Mouse (Mus musculus): ENCODE data around the gene Evl. TPM values are rescaled to one million over a fixed set of nuclear protein-coding genes. Genes with fewer than 3 reads are reported as not detected.
A peak's percentile ranks its signal among the peaks of the same experiment; 100 is the strongest.

Evl gene
- polyA plus RNA-seq, 1 experiment from 2014 or later: 41.6 TPM

- no peak for ATAC-seq (ENCODE audit: low read depth)
- H3K27me3 ChIP-seq (ENCODE audit: control insufficient read depth, insufficient read depth, low read depth, low read length): no peaks in the 10 kb centered on the region
- no peaks in the 10 kb centered on the region for H3K36me3 ChIP-seq (ENCODE audit: control insufficient read depth, insufficient read depth, low read length)
- WGBS: 60% methylated on average over 12 of the region's 12 CpGs
- H3K9me3 ChIP-seq (ENCODE audit: control insufficient read depth, low read length): no peaks in the 10 kb centered on the region
- no peak overlapping the region for H3K4me2 ChIP-seq (ENCODE audit: low read depth, low read length)
- no peak overlapping the region for H3K9ac ChIP-seq (ENCODE audit: low read length)
- H3K4me1 ChIP-seq (replicated peaks; ENCODE audit: control insufficient read depth, insufficient read depth, low read length): peaks cover 8% of the 10 kb centered on the region
- no peak overlapping the region for H3K4me3 ChIP-seq (ENCODE audit: low read length)
- H3K27ac ChIP-seq (ENCODE audit: low read length): no peak overlapping the region
These were observed 51.2 kb downstream of the Evl start for GRCm38 (mm10) chr12:108605521-108606281.

GRCm38 (mm10) chr12:108606321-108606720 is 51.8 kb downstream of the Evl start:
- H3K4me1 ChIP-seq (replicated peaks; ENCODE audit: control insufficient read depth, insufficient read depth, low read length): peaks cover 8% of the 10 kb centered on the region
- ATAC-seq (ENCODE audit: low read depth): no peak
- no peaks in the 10 kb centered on the region for H3K36me3 ChIP-seq (ENCODE audit: control insufficient read depth, insufficient read depth, low read length)
- WGBS: 72% methylated on average over 7 of the region's 7 CpGs
- H3K9ac ChIP-seq (ENCODE audit: low read length): no peak overlapping the region
- no peak overlapping the region for H3K4me2 ChIP-seq (ENCODE audit: low read depth, low read length)
- H3K9me3 ChIP-seq (ENCODE audit: control insufficient read depth, low read length): no peaks in the 10 kb centered on the region
- no peak overlapping the region for H3K27ac ChIP-seq (ENCODE audit: low read length)
- no peaks in the 10 kb centered on the region for H3K27me3 ChIP-seq (ENCODE audit: control insufficient read depth, insufficient read depth, low read depth, low read length)
- H3K4me3 ChIP-seq (ENCODE audit: low read length): no peak overlapping the region

- Histone ChIP-seq H3K9ac (ENCODE audit: low read length) (no peak overlapping the region), H3K36me3 (ENCODE audit: control insufficient read depth, insufficient read depth, low read length) (no peaks in the 10 kb centered on the region), H3K4me2 (ENCODE audit: low read depth, low read length) (no peak overlapping the region), H3K27me3 (ENCODE audit: control insufficient read depth, insufficient read depth, low read depth, low read length) (no peaks in the 10 kb centered on the region), H3K9me3 (ENCODE audit: control insufficient read depth, low read length) (no peaks in the 10 kb centered on the region), H3K4me1 (replicated peaks; ENCODE audit: control insufficient read depth, insufficient read depth, low read length) (peaks cover 19% of the 10 kb centered on the region), H3K27ac (ENCODE audit: low read length) (peak overlapping the region; percentile 67; the same call in 1 of the 2 replicates), H3K4me3 (ENCODE audit: low read length) (no peak overlapping the region)
- WGBS: 70% methylated on average over 3 of the region's 3 CpGs
- no peak for ATAC-seq (ENCODE audit: low read depth)
These were observed 54.9 kb downstream of the Evl start for GRCm38 (mm10) chr12:108609446-108609845.

- Histone ChIP-seq H3K4me2 (ENCODE audit: low read depth, low read length) (no peak overlapping the region), H3K9me3 (ENCODE audit: control insufficient read depth, low read length) (no peaks in the 10 kb centered on the region), H3K27ac (ENCODE audit: low read length) (peak overlapping the region; percentile 40; the same call in 1 of the 2 replicates), H3K27me3 (ENCODE audit: control insufficient read depth, insufficient read depth, low read depth, low read length) (no peaks in the 10 kb centered on the region), H3K36me3 (ENCODE audit: control insufficient read depth, insufficient read depth, low read length) (no peaks in the 10 kb centered on the region), H3K4me1 (replicated peaks; ENCODE audit: control insufficient read depth, insufficient read depth, low read length) (peaks cover 18% of the 10 kb centered on the region), H3K4me3 (ENCODE audit: low read length) (no peak overlapping the region), H3K9ac (ENCODE audit: low read length) (no peak overlapping the region)
- WGBS: 49% methylated on average over 4 of the region's 4 CpGs
- ATAC-seq (ENCODE audit: low read depth): peak; percentile 89
These were observed 55.7 kb downstream of the Evl start for GRCm38 (mm10) chr12:108610255-108610654.

GRCm38 (mm10) chr12:108613081-108613480 is 58.6 kb downstream of the Evl start:
- Histone ChIP-seq H3K27ac (ENCODE audit: low read length) (no peak overlapping the region), H3K4me3 (ENCODE audit: low read length) (no peak overlapping the region), H3K36me3 (ENCODE audit: control insufficient read depth, insufficient read depth, low read length) (no peaks in the 10 kb centered on the region), H3K9ac (ENCODE audit: low read length) (no peak overlapping the region), H3K27me3 (ENCODE audit: control insufficient read depth, insufficient read depth, low read depth, low read length) (no peaks in the 10 kb centered on the region), H3K9me3 (ENCODE audit: control insufficient read depth, low read length) (no peaks in the 10 kb centered on the region), H3K4me1 (replicated peaks; ENCODE audit: control insufficient read depth, insufficient read depth, low read length) (peaks cover 18% of the 10 kb centered on the region), H3K4me2 (ENCODE audit: low read depth, low read length) (no peak overlapping the region)
- 23% methylated on average over 3 of the region's 3 CpGs for WGBS
- ATAC-seq (ENCODE audit: low read depth): peak; percentile 48

GRCm38 (mm10) chr12:108617511-108617910 is 63.0 kb downstream of the Evl start:
- peaks cover 14% of the 10 kb centered on the region for H3K4me1 ChIP-seq (replicated peaks; ENCODE audit: control insufficient read depth, insufficient read depth, low read length)

GRCm38 (mm10) chr12:108619853-108620416 is 65.4 kb downstream of the Evl start:
- Histone ChIP-seq H3K9me3 (ENCODE audit: control insufficient read depth, low read length) (no peaks in the 10 kb centered on the region), H3K4me2 (ENCODE audit: low read depth, low read length) (no peak overlapping the region), H3K27me3 (ENCODE audit: control insufficient read depth, insufficient read depth, low read depth, low read length) (no peaks in the 10 kb centered on the region), H3K4me1 (replicated peaks; ENCODE audit: control insufficient read depth, insufficient read depth, low read length) (no peaks in the 10 kb centered on the region), H3K4me3 (ENCODE audit: low read length) (no peak overlapping the region), H3K9ac (ENCODE audit: low read length) (no peak overlapping the region), H3K27ac (ENCODE audit: low read length) (no peak overlapping the region), H3K36me3 (ENCODE audit: control insufficient read depth, insufficient read depth, low read length) (no peaks in the 10 kb centered on the region)
- 91% methylated on average over 7 of the region's 7 CpGs for WGBS
- ATAC-seq (ENCODE audit: low read depth): no peak

More at GRCm38 (mm10) chr12:108617511-108617910, 63.0 kb downstream of the Evl start:
- no peak overlapping the region for H3K4me3 ChIP-seq (ENCODE audit: low read length)
- H3K27ac ChIP-seq (ENCODE audit: low read length): no peak overlapping the region
- no peaks in the 10 kb centered on the region for H3K27me3 ChIP-seq (ENCODE audit: control insufficient read depth, insufficient read depth, low read depth, low read length)
- no peak overlapping the region for H3K4me2 ChIP-seq (ENCODE audit: low read depth, low read length)
- H3K9me3 ChIP-seq (ENCODE audit: control insufficient read depth, low read length): no peaks in the 10 kb centered on the region
- no peaks in the 10 kb centered on the region for H3K36me3 ChIP-seq (ENCODE audit: control insufficient read depth, insufficient read depth, low read length)
- H3K9ac ChIP-seq (ENCODE audit: low read length): no peak overlapping the region
- ATAC-seq (ENCODE audit: low read depth): no peak
- 39% methylated on average over 7 of the region's 7 CpGs for WGBS

GRCm38 (mm10) chr12:108622406-108622805 is 67.9 kb downstream of the Evl start:
- Histone ChIP-seq H3K9me3 (ENCODE audit: control insufficient read depth, low read length) (no peaks in the 10 kb centered on the region), H3K4me2 (ENCODE audit: low read depth, low read length) (no peak overlapping the region), H3K27me3 (ENCODE audit: control insufficient read depth, insufficient read depth, low read depth, low read length) (no peaks in the 10 kb centered on the region), H3K4me1 (replicated peaks; ENCODE audit: control insufficient read depth, insufficient read depth, low read length) (peaks cover 2% of the 10 kb centered on the region; the same call in 1 of the 2 replicates), H3K4me3 (ENCODE audit: low read length) (no peak overlapping the region), H3K36me3 (ENCODE audit: control insufficient read depth, insufficient read depth, low read length) (no peaks in the 10 kb centered on the region), H3K27ac (ENCODE audit: low read length) (no peak overlapping the region), H3K9ac (ENCODE audit: low read length) (no peak overlapping the region)
- ATAC-seq (ENCODE audit: low read depth): no peak
- 85% methylated on average over 5 of the region's 5 CpGs for WGBS

GRCm38 (mm10) chr12:108629556-108629955 is 75.0 kb downstream of the Evl start:
- no peak for ATAC-seq (ENCODE audit: low read depth)
- Histone ChIP-seq H3K27me3 (ENCODE audit: control insufficient read depth, insufficient read depth, low read depth, low read length) (no peaks in the 10 kb centered on the region), H3K4me3 (ENCODE audit: low read length) (no peak overlapping the region), H3K36me3 (ENCODE audit: control insufficient read depth, insufficient read depth, low read length) (no peaks in the 10 kb centered on the region), H3K27ac (ENCODE audit: low read length) (no peak overlapping the region), H3K4me1 (replicated peaks; ENCODE audit: control insufficient read depth, insufficient read depth, low read length) (peaks cover 20% of the 10 kb centered on the region), H3K9me3 (ENCODE audit: control insufficient read depth, low read length) (no peaks in the 10 kb centered on the region), H3K4me2 (ENCODE audit: low read depth, low read length) (no peak overlapping the region), H3K9ac (ENCODE audit: low read length) (no peak overlapping the region)
- WGBS: 100% methylated on average over 1 of the region's 1 CpGs
